In the genomic region with DNA sequence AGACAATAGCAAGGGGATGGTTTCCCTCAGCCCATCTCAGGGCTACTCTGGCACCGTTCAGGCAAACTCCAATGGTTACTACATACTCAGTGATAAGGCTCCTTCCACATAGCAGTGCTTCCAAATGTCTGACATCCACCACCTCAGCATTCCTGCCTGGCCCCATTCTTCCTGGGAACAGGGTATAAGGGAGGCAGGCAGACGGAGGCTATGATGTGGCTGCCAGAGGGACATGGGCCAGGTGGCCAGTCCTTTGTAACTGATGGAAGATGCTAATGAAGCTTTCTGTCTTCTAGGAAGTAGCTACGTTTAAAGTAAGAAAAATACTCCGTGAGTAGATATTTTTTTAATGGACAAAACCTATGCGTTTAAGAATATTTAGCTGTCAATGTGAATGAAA, we compare ENCODE assay signal across 16 mouse cellular contexts. TPM values are rescaled to one million over a fixed set of nuclear protein-coding genes. Genes with fewer than 3 reads are reported as not detected.
DNase-seq lines count a peak whose midpoint lies in the region; ATAC-seq lines count a peak whose summit lies in the region.
"Had no signal": no experiment of that assay in that cellular context is flagged by ENCODE, and none has a peak within 500 bp of the region (broad histone marks: within the 10 kb centered on the region; RNA-seq: fewer than 3 reads in every experiment).

No protein-coding gene starts in this region.

- ATAC-seq in cerebellum, adult (ENCODE audit: insufficient number of reproducible peaks, low FRiP score, low TSS enrichment): peak; percentile 62; the same call in 1 of the 2 replicates
- ATAC-seq in activated CD4-positive, CD25-positive, alpha-beta regulatory T cell, adult 4 months: no peak
- ATAC-seq: inflammation-experienced regulatory T-cells, adult 6 months had no signal

- peak; percentile 18 to 37 for DNase-seq in layer of hippocampus, postnatal 10 days (ENCODE audit: low spot score in 2 of 2)
- no peak for DNase-seq in layer of hippocampus, adult 18-20 months (ENCODE audit: low spot score in 2 of 2)
- peak; percentile 67 to 79 for DNase-seq in cerebellum, adult 18-20 months
- DNase-seq in cerebellum, postnatal 25 days: peak; percentile 78 to 84
- no peak for DNase-seq in MN1 (ENCODE audit: low spot score)
- DNase-seq in c-Kit-positive CD71-positive TER-119-positive erythroid progenitor cells, embryonic 14.5 days (ENCODE audit: low spot score): no peak
- DNase-seq: adrenal gland, adult 8-10 months; gastrocnemius, postnatal 36 days; kidney, adult 2 months; kidney, postnatal 10 days; right cerebral cortex, postnatal 4 days; thymus, adult 2 months had no signal

RNA-seq across cellular contexts. Expression of a gene that starts 3.7 kb away (rescaled TPM):
- 100 to 1,000 TPM; 134 to 151 TPM for total RNA-seq in layer of hippocampus, postnatal 10 days (2021)
- total RNA-seq in layer of hippocampus, adult 18-20 months (2021): 100 to 1,000 TPM; 192 to 203 TPM
- under 1 TPM; 0.04 to 0.19 TPM for polyA plus RNA-seq in activated CD4-positive, CD25-positive, alpha-beta regulatory T cell, adult 4 months (2017; shearing (Covaris generic))
- polyA plus RNA-seq: erythroblast, embryonic 14.5 days had no signal

Comparison
In these comparisons a context has a peak if more than half of its experiments do, and no peak if none do; other contexts are left out.
1. DNase-seq: peak in layer of hippocampus, postnatal 10 days (2 of 2), cerebellum, adult 18-20 months (2 of 2) and cerebellum, postnatal 25 days (2 of 2); none in layer of hippocampus, adult 18-20 months (0 of 2), MN1 (single experiment) and c-Kit-positive CD71-positive TER-119-positive erythroid progenitor cells, embryonic 14.5 days (single experiment).